Mouse (Mus musculus) left cerebral cortex, postnatal 25 days (tissue): Measurements from ENCODE around the gene Ifnl3. TPM values are rescaled to one million over a fixed set of nuclear protein-coding genes. Genes with fewer than 3 reads are reported as not detected.

ENCODE experiments used
- DNase-seq, 2 experiments: peaks; one replicate each; pipeline ENCODE4 v3.0.0; 2022; ENCODE audit warnings: low spot score in 2 of 2, mixed read lengths in 1 of 2
- intact Hi-C: fragments of 180-260 bp; cut with DNase I; formaldehyde crosslinking; loops from one replicate; pipeline ENCODE4 v1.15.1; 2025
- total RNA-seq, 2 experiments: library from RNA; stranded (reverse); gene quantifications; 2 replicates each; pipeline ENCODE4 v1.2.3; 2021

Gene Ifnl3
- total RNA-seq, 2 experiments from 2014 or later = not detected

- intact Hi-C loops = no loop called here
Observed at GRCm38 (mm10) chr7:28545048-28545890, 22.6 kb downstream of the Ifnl3 start.

GRCm38 (mm10) chr7:28545891-28546210 is 23.2 kb downstream of the Ifnl3 start:
- intact Hi-C loops = no loop called here
- DNase-seq = no peak

More at GRCm38 (mm10) chr7:28545048-28545890, 22.6 kb downstream of the Ifnl3 start:
- no peak for DNase-seq

- intact Hi-C loops = no loop called here
- DNase-seq = no peak
Observed at GRCm38 (mm10) chr7:28546649-28547048, 24.0 kb downstream of the Ifnl3 start.

- DNase-seq = no peak
- intact Hi-C loops = no loop called here
Observed at GRCm38 (mm10) chr7:28547154-28547553, 24.5 kb downstream of the Ifnl3 start, which contains the start of gene Nccrp1. Nccrp1 (minus strand) TSS chr7:28547254.

GRCm38 (mm10) chr7:28547628-28548027 is 25.0 kb downstream of the Ifnl3 start:
- DNase-seq = no peak
- intact Hi-C loops = no loop called here

- DNase-seq = no peak
Observed at GRCm38 (mm10) chr7:28553076-28553475, 30.4 kb downstream of the Ifnl3 start.

GRCm38 (mm10) chr7:28555939-28556535 is 33.4 kb downstream of the Ifnl3 start:
- intact Hi-C loops = no loop called here
- DNase-seq = no peak

More at GRCm38 (mm10) chr7:28553076-28553475, 30.4 kb downstream of the Ifnl3 start:
- intact Hi-C loops = no loop called here

GRCm38 (mm10) chr7:28557069-28557468 is 34.4 kb downstream of the Ifnl3 start:
- no peak for DNase-seq
- intact Hi-C loops = no loop called here

GRCm38 (mm10) chr7:28557708-28558107 is 35.1 kb downstream of the Ifnl3 start:
- intact Hi-C loops = no loop called here
- no peak for DNase-seq

- DNase-seq = no peak
- intact Hi-C loops = no loop called here
Observed at GRCm38 (mm10) chr7:28558486-28558885, 35.9 kb downstream of the Ifnl3 start.

- intact Hi-C loops = no loop called here
- DNase-seq = no peak
Observed at GRCm38 (mm10) chr7:28560856-28561255, 38.2 kb downstream of the Ifnl3 start.

- intact Hi-C loops = no loop called here
- no peak for DNase-seq
Observed at GRCm38 (mm10) chr7:28561967-28562366, 39.3 kb downstream of the Ifnl3 start.

- no peak for DNase-seq
- intact Hi-C loops = no loop called here
Observed at GRCm38 (mm10) chr7:28562371-28562770, 39.7 kb downstream of the Ifnl3 start.

- DNase-seq = no peak
- intact Hi-C loops = no loop called here
Observed at GRCm38 (mm10) chr7:28562951-28563350, 40.3 kb downstream of the Ifnl3 start.

GRCm38 (mm10) chr7:28565407-28565806 is 42.8 kb downstream of the Ifnl3 start:
- DNase-seq = no peak
- intact Hi-C loops = no loop called here

- intact Hi-C loops = no loop called here
- DNase-seq = no peak
Observed at GRCm38 (mm10) chr7:28567539-28567938, 44.9 kb downstream of the Ifnl3 start.

- DNase-seq = peak; percentile 66 to 71
- intact Hi-C loops = loop anchor here (1.0 kb wide), 1 partner anchor 33 kb away; no protein-coding TSS in a partner anchor
Observed at GRCm38 (mm10) chr7:28568253-28568652, 45.6 kb downstream of the Ifnl3 start.

- intact Hi-C loops = no loop called here
Observed at GRCm38 (mm10) chr7:28570291-28570981, 47.8 kb downstream of the Ifnl3 start.

GRCm38 (mm10) chr7:28570982-28571682 is 48.5 kb downstream of the Ifnl3 start:
- intact Hi-C loops = no loop called here
- DNase-seq = no peak

More at GRCm38 (mm10) chr7:28570291-28570981, 47.8 kb downstream of the Ifnl3 start:
- peak in 1 of 2 experiments; percentile 71 for DNase-seq

- intact Hi-C loops = no loop called here
Observed at GRCm38 (mm10) chr7:28572689-28573088, 50.1 kb downstream of the Ifnl3 start.

More at GRCm38 (mm10) chr7:28572689-28573088, 50.1 kb downstream of the Ifnl3 start:
- no peak for DNase-seq
